8 mouse cellular contexts compared by ENCODE assay signal in the genomic region with DNA sequence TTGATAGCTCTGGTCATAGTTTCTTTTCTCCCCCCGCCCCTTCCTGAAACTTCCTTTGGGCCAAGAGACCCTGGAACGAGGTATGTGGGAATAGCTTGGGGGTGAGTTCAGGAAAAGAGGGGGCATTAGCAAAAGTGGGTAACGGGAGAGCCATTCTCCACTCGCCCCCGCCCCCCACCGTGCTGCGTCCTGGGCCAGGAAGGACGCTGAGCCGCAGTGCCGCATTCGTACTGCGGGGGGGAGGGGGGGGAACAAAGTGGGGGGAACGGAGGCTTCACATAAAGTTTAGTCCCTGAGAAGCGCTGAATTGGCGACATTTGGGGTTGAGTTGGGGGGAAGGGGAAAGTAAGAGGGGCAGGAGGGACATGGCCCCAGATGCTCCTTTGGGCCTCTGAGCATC. TPM values are rescaled to one million over a fixed set of nuclear protein-coding genes. Genes with fewer than 3 reads are reported as not detected.
A peak's percentile ranks its signal among the peaks of the same experiment; 100 is the strongest.
DNase-seq lines count a peak whose midpoint lies in the region; ATAC-seq and TF ChIP-seq lines count a peak whose summit lies in the region.

No protein-coding gene starts in this region.

- 3% methylated on average over 14 of the region's 15 CpGs for whole genome bisulfite sequencing in lung, postnatal 0 days
- 1% methylated on average over 15 of the region's 15 CpGs for WGBS in embryonic facial prominence, embryonic 13.5 days
- WGBS in hindbrain, embryonic 15.5 days = 6% methylated on average over 13 of the region's 15 CpGs
- 4% methylated on average over 15 of the region's 15 CpGs for WGBS in olfactory bulb, adult 2 months
- WGBS in intestine, embryonic 16.5 days = 3% methylated on average over 15 of the region's 15 CpGs

- no peak for DNase-seq in lung, postnatal 0 days (ENCODE audit: low spot score)
- no peak for DNase-seq in lung, postnatal 4 days
- no peak for DNase-seq in heart, adult 11 months
- DNase-seq in left cerebral cortex, postnatal 36 days (ENCODE audit: low spot score in 2 of 2) = no peak

- TF ChIP-seq EP300 in lung, postnatal 0 days (IDR thresholded peaks at IDR 0.05) = no peak

- no peak overlapping the region for H3K9ac ChIP-seq in lung, postnatal 0 days (replicated peaks; ENCODE audit: low read depth)
- no peak overlapping the region for H3K9ac ChIP-seq in embryonic facial prominence, embryonic 13.5 days
- H3K9ac ChIP-seq in hindbrain, embryonic 15.5 days = peak overlapping the region; percentile 21; the same call in 1 of the 2 replicates
- H3K9ac ChIP-seq in intestine, embryonic 16.5 days (ENCODE audit: low read depth, low read length) = no peak overlapping the region

- H3K4me1 ChIP-seq in lung, postnatal 0 days (ENCODE audit: insufficient read depth, low read depth, low read length) = 0 out of 2 replicates have a peak, but pooled peaks cover 9% of the 10 kb centered on the region
- peaks cover 52% of the 10 kb centered on the region for H3K4me1 ChIP-seq in embryonic facial prominence, embryonic 13.5 days
- peaks cover 65% of the 10 kb centered on the region for H3K4me1 ChIP-seq in hindbrain, embryonic 15.5 days (replicated peaks)
- H3K4me1 ChIP-seq in olfactory bulb, adult 2 months (ENCODE audit: control insufficient read depth, insufficient read depth, low read length) = peaks cover 58% of the 10 kb centered on the region
- H3K4me1 ChIP-seq in intestine, embryonic 16.5 days (ENCODE audit: control insufficient read depth, insufficient read depth, low read length) = peaks cover 14% of the 10 kb centered on the region

- peaks cover 8% of the 10 kb centered on the region; the same call in 1 of the 2 replicates for H3K27me3 ChIP-seq in lung, postnatal 0 days (replicated peaks; ENCODE audit: insufficient read depth, low read length)
- H3K27me3 ChIP-seq in embryonic facial prominence, embryonic 13.5 days = peaks cover 55% of the 10 kb centered on the region
- H3K27me3 ChIP-seq in hindbrain, embryonic 15.5 days = peaks cover 10% of the 10 kb centered on the region
- peaks cover 41% of the 10 kb centered on the region for H3K27me3 ChIP-seq in intestine, embryonic 16.5 days (replicated peaks; ENCODE audit: control insufficient read depth, insufficient read depth, low read length)

- no peak for TF ChIP-seq POLR2A in olfactory bulb, adult 2 months (IDR thresholded peaks at IDR 0.05; ENCODE audit: insufficient read depth, low read depth, low read length)

- H3K36me3 ChIP-seq in lung, postnatal 0 days (ENCODE audit: insufficient read depth, low read length) = no peaks in the 10 kb centered on the region
- H3K36me3 ChIP-seq in embryonic facial prominence, embryonic 13.5 days = peaks cover 6% of the 10 kb centered on the region; the same call in 1 of the 2 replicates
- peaks cover 7% of the 10 kb centered on the region; the same call in 1 of the 2 replicates for H3K36me3 ChIP-seq in hindbrain, embryonic 15.5 days
- no peaks in the 10 kb centered on the region for H3K36me3 ChIP-seq in intestine, embryonic 16.5 days (ENCODE audit: control insufficient read depth, insufficient read depth, low read length)

- H3K27ac ChIP-seq in lung, postnatal 0 days (ENCODE audit: low read length) = no peak overlapping the region
- no peak overlapping the region for H3K27ac ChIP-seq in embryonic facial prominence, embryonic 13.5 days
- no peak overlapping the region for H3K27ac ChIP-seq in hindbrain, embryonic 15.5 days (replicated peaks)
- H3K27ac ChIP-seq in olfactory bulb, adult 2 months (ENCODE audit: insufficient read depth, low read depth, low read length) = no peak overlapping the region
- no peak overlapping the region for H3K27ac ChIP-seq in intestine, embryonic 16.5 days (ENCODE audit: low read length)

- no peak for ATAC-seq in lung, postnatal 0 days
- no peak for ATAC-seq in embryonic facial prominence, embryonic 13.5 days (ENCODE audit: insufficient number of reproducible peaks, insufficient read depth, low FRiP score, low TSS enrichment, low read depth)
- no peak for ATAC-seq in hindbrain, embryonic 15.5 days (ENCODE audit: low FRiP score, low read depth)
- no peak for ATAC-seq in intestine, embryonic 16.5 days

- no peaks in the 10 kb centered on the region for H3K9me3 ChIP-seq in lung, postnatal 0 days (ENCODE audit: low read length)
- H3K9me3 ChIP-seq in embryonic facial prominence, embryonic 13.5 days = no peaks in the 10 kb centered on the region
- no peaks in the 10 kb centered on the region for H3K9me3 ChIP-seq in hindbrain, embryonic 15.5 days
- no peaks in the 10 kb centered on the region for H3K9me3 ChIP-seq in intestine, embryonic 16.5 days (ENCODE audit: control insufficient read depth, low read length)

- intact Hi-C loops in left cerebral cortex, postnatal 36 days (cut with DNase I) = no loop called here

- H3K4me3 ChIP-seq in lung, postnatal 0 days (ENCODE audit: low read depth, low read length) = no peak overlapping the region
- peak overlapping the region; percentile 62; the same call in 1 of the 2 replicates for H3K4me3 ChIP-seq in embryonic facial prominence, embryonic 13.5 days
- peak overlapping the region; percentile 70 for H3K4me3 ChIP-seq in hindbrain, embryonic 15.5 days
- H3K4me3 ChIP-seq in olfactory bulb, adult 2 months (ENCODE audit: insufficient read depth, low read depth, low read length) = peak overlapping the region; percentile 74
- no peak overlapping the region for H3K4me3 ChIP-seq in intestine, embryonic 16.5 days (ENCODE audit: low read length)

- TF ChIP-seq CTCF in lung, postnatal 0 days (IDR thresholded peaks at IDR 0.05) = no peak
- no peak for TF ChIP-seq CTCF in olfactory bulb, adult 2 months (IDR thresholded peaks at IDR 0.05; ENCODE audit: insufficient read depth, low read depth, low read length)

- H3K4me2 ChIP-seq in lung, postnatal 0 days (replicated peaks; ENCODE audit: low read depth, low read length) = peak overlapping the region; percentile 97
- peak overlapping the region; percentile 99 for H3K4me2 ChIP-seq in embryonic facial prominence, embryonic 13.5 days
- H3K4me2 ChIP-seq in hindbrain, embryonic 15.5 days = peak overlapping the region; percentile 92
- H3K4me2 ChIP-seq in intestine, embryonic 16.5 days (ENCODE audit: low read depth, low read length) = no peak overlapping the region

RNA-seq across cellular contexts. Expression of gene Kcnc3, which starts 2.6 kb away (rescaled TPM):
- 3.8 TPM in 2 replicates for polyA plus RNA-seq in lung, postnatal 0 days (2015; fragmentation: Nextera tagmentation; extraction: Ambion mirVana)
- polyA plus RNA-seq in embryonic facial prominence, embryonic 13.5 days (2015; fragmentation: Nextera tagmentation; extraction: Ambion mirVana) = 0.72 and 1.8 TPM in 2 replicates
- 6.7 and 6.8 TPM in 2 replicates for polyA plus RNA-seq in hindbrain, embryonic 15.5 days (2015; fragmentation: Nextera tagmentation; extraction: Ambion mirVana)
- not detected in 2 replicates for polyA plus RNA-seq in olfactory bulb, adult 2 months (2012; ENCODE audit: insufficient read depth, insufficient read length, low replicate concordance, missing spikeins)
- 0.20 and 0.22 TPM in 2 replicates for polyA plus RNA-seq in intestine, embryonic 16.5 days (2015; fragmentation: Nextera tagmentation; extraction: Ambion mirVana)
- total RNA-seq in left cerebral cortex, postnatal 36 days (2021) = 100 to 1,000 TPM in 1 of 2 experiments, 10 to 100 TPM in 1; 97.6 to 107 TPM

RNA-seq across cellular contexts. Expression of gene Napsa, which starts 20.9 kb away (rescaled TPM):
- polyA plus RNA-seq in lung, postnatal 0 days (2015; fragmentation: Nextera tagmentation; extraction: Ambion mirVana) = 824 and 832 TPM in 2 replicates
- 1.1 and 1.8 TPM in 2 replicates for polyA plus RNA-seq in embryonic facial prominence, embryonic 13.5 days (2015; fragmentation: Nextera tagmentation; extraction: Ambion mirVana)
- polyA plus RNA-seq in hindbrain, embryonic 15.5 days (2015; fragmentation: Nextera tagmentation; extraction: Ambion mirVana) = 2.1 and 2.2 TPM in 2 replicates
- polyA plus RNA-seq in olfactory bulb, adult 2 months (2012; ENCODE audit: insufficient read depth, insufficient read length, low replicate concordance, missing spikeins) = not detected in 2 replicates
- polyA plus RNA-seq in intestine, embryonic 16.5 days (2015; fragmentation: Nextera tagmentation; extraction: Ambion mirVana) = 3.4 and 3.9 TPM in 2 replicates
- total RNA-seq in left cerebral cortex, postnatal 36 days (2021) = not detected

RNA-seq across cellular contexts. Expression of gene Nr1h2, which starts 39.3 kb away (rescaled TPM):
- polyA plus RNA-seq in lung, postnatal 0 days (2015; fragmentation: Nextera tagmentation; extraction: Ambion mirVana) = 74.8 and 84.3 TPM in 2 replicates
- polyA plus RNA-seq in embryonic facial prominence, embryonic 13.5 days (2015; fragmentation: Nextera tagmentation; extraction: Ambion mirVana) = 72.3 and 80.1 TPM in 2 replicates
- polyA plus RNA-seq in hindbrain, embryonic 15.5 days (2015; fragmentation: Nextera tagmentation; extraction: Ambion mirVana) = 60.3 and 70.4 TPM in 2 replicates
- not detected in 2 replicates for polyA plus RNA-seq in olfactory bulb, adult 2 months (2012; ENCODE audit: insufficient read depth, insufficient read length, low replicate concordance, missing spikeins)
- 79.3 and 83.3 TPM in 2 replicates for polyA plus RNA-seq in intestine, embryonic 16.5 days (2015; fragmentation: Nextera tagmentation; extraction: Ambion mirVana)
- 10 to 100 TPM; 73.1 to 78.3 TPM for total RNA-seq in left cerebral cortex, postnatal 36 days (2021)

RNA-seq across cellular contexts. Expression of gene Pold1, which starts 44.4 kb away (rescaled TPM):
- 13.5 and 17.5 TPM in 2 replicates for polyA plus RNA-seq in lung, postnatal 0 days (2015; fragmentation: Nextera tagmentation; extraction: Ambion mirVana)
- polyA plus RNA-seq in embryonic facial prominence, embryonic 13.5 days (2015; fragmentation: Nextera tagmentation; extraction: Ambion mirVana) = 94.4 and 104 TPM in 2 replicates
- 27.5 and 29.4 TPM in 2 replicates for polyA plus RNA-seq in hindbrain, embryonic 15.5 days (2015; fragmentation: Nextera tagmentation; extraction: Ambion mirVana)
- not detected in 2 replicates for polyA plus RNA-seq in olfactory bulb, adult 2 months (2012; ENCODE audit: insufficient read depth, insufficient read length, low replicate concordance, missing spikeins)
- polyA plus RNA-seq in intestine, embryonic 16.5 days (2015; fragmentation: Nextera tagmentation; extraction: Ambion mirVana) = 68.5 and 76.4 TPM in 2 replicates
- 1 to 10 TPM; 7.5 to 7.6 TPM for total RNA-seq in left cerebral cortex, postnatal 36 days (2021)

Comparison
In these comparisons a context has a peak if more than half of its experiments do, and no peak if none do; other contexts are left out.
1. H3K4me3 ChIP-seq: peak in embryonic facial prominence, embryonic 13.5 days (single experiment), hindbrain, embryonic 15.5 days (single experiment) and olfactory bulb, adult 2 months (single experiment); none in lung, postnatal 0 days (single experiment) and intestine, embryonic 16.5 days (single experiment).
2. RNA of gene Napsa, which starts 20.9 kb away (polyA plus RNA-seq): 824 to 832 TPM in lung, postnatal 0 days; 3.4 to 3.9 TPM in intestine, embryonic 16.5 days, 2.1 to 2.2 TPM in hindbrain, embryonic 15.5 days, 1.1 to 1.8 TPM in embryonic facial prominence, embryonic 13.5 days and not detected in olfactory bulb, adult 2 months; every median in the first group is over 100 times any median in the second.